Mouse (Mus musculus) frontal cortex, postnatal 36 days (tissue): ENCODE measurements around the gene Coa4.
"Not testable (repeated sequence)": the region's sequence is repeated elsewhere in the genome, so short reads cannot be mapped to it uniquely, and the experiment has no call there.

Experiments used
- DNase-seq, 2 experiments: peaks; one replicate each; pipeline ENCODE4 v3.0.0; 2022; ENCODE audit warnings: low spot score in 2 of 2

Gene Coa4

GRCm38 (mm10) chr7:100561861-100562587 lies 25.2 kb downstream of the Coa4 start:
- DNase-seq: no peak

GRCm38 (mm10) chr7:100567238-100567637 lies 30.4 kb downstream of the Coa4 start:
- DNase-seq: not testable (repeated sequence)

- no peak for DNase-seq
Measured at GRCm38 (mm10) chr7:100569907-100570306, 33.0 kb downstream of the Coa4 start.

GRCm38 (mm10) chr7:100570930-100571715 lies 34.3 kb downstream of the Coa4 start:
- DNase-seq: no peak

- DNase-seq: no peak
Measured at GRCm38 (mm10) chr7:100572061-100572460, 35.2 kb downstream of the Coa4 start.

GRCm38 (mm10) chr7:100572704-100573103 lies 35.8 kb downstream of the Coa4 start:
- no peak for DNase-seq

GRCm38 (mm10) chr7:100578794-100579193 lies 41.9 kb downstream of the Coa4 start:
- no peak for DNase-seq

GRCm38 (mm10) chr7:100582235-100582634 lies 45.4 kb downstream of the Coa4 start:
- no peak for DNase-seq

- DNase-seq: peak; percentile 90 to 92
Measured at GRCm38 (mm10) chr7:100582727-100583236, 45.9 kb downstream of the Coa4 start.

- no peak for DNase-seq
Measured at GRCm38 (mm10) chr7:100589816-100590215, 52.9 kb downstream of the Coa4 start.
